Mouse (Mus musculus) limb, embryonic 15.5 days (tissue): Measurements from ENCODE around the gene Neurl1a. TPM values are rescaled to one million over a fixed set of nuclear protein-coding genes. Genes with fewer than 3 reads are reported as not detected.

Source experiments
- ATAC-seq: fragments of 200-750 bp; cut with Nextera tagmentation; 2 replicates; pipeline ENCODE4 v1.8.0; 2017; ENCODE audit warnings: low read depth, moderate TSS enrichment; ENCODE audit not compliant: insufficient number of reproducible peaks, low FRiP score, low TSS enrichment
- H3K27ac ChIP-seq: fragments of 300-500 bp; sonication (generic); 2 replicates; pipeline ENCODE4 v1.5.1; 2015; ENCODE audit warnings: moderate library complexity, mild to moderate bottlenecking, inconsistent platforms
- H3K27me3 ChIP-seq: fragments of 300-500 bp; sonication (generic); 2 replicates; pipeline ENCODE4 v1.6.1; 2015; ENCODE audit warnings: inconsistent platforms
- H3K36me3 ChIP-seq: fragments of 300-500 bp; sonication (generic); 2 replicates; pipeline ENCODE4 v1.6.1; 2015; ENCODE audit warnings: inconsistent platforms
- H3K4me1 ChIP-seq: fragments of 300-500 bp; sonication (generic); 2 replicates; pipeline ENCODE4 v1.6.1; 2015; ENCODE audit warnings: inconsistent platforms
- H3K4me2 ChIP-seq: fragments of 300-500 bp; sonication (generic); 2 replicates; pipeline ENCODE4 v1.6.1; 2015; ENCODE audit warnings: mild to moderate bottlenecking, inconsistent platforms
- H3K4me3 ChIP-seq: fragments of 300-500 bp; sonication (generic); 2 replicates; pipeline ENCODE4 v1.5.1; 2015; ENCODE audit warnings: mild to moderate bottlenecking, inconsistent platforms
- H3K9ac ChIP-seq: fragments of 300-500 bp; sonication (generic); 2 replicates; pipeline ENCODE4 v1.6.1; 2015; ENCODE audit warnings: inconsistent platforms
- H3K9me3 ChIP-seq: fragments of 300-500 bp; sonication (generic); 2 replicates; pipeline ENCODE4 v1.6.1; 2016; ENCODE audit warnings: inconsistent platforms
- WGBS: fragments of 180-500 bp; shearing (Covaris S2); methylation state at CpG from one replicate; pipeline ENCODE4 v1.1.7; 2015; 5-methylcytosine and 5-hydroxymethylcytosine counted together
- polyA plus RNA-seq: library from polyadenylated mRNA; unstranded; fragments of >200 nt; fragmentation: Nextera tagmentation; extraction: Ambion mirVana; gene quantifications from 2 replicates; pipeline ENCODE4 v1.2.1, GENCODE M21; 2015

The Neurl1a gene
- polyA plus RNA-seq, 1 experiment from 2014 or later: 6.2 TPM

GRCm38 (mm10) chr19:47279788-47280532, 101.3 kb downstream of the Neurl1a start:
- Histone ChIP-seq H3K27me3 (no peaks in the 10 kb centered on the region), H3K36me3 (peaks cover 88% of the 10 kb centered on the region), H3K9ac (no peak overlapping the region), H3K9me3 (no peaks in the 10 kb centered on the region), H3K4me1 (peaks cover 47% of the 10 kb centered on the region), H3K4me2 (no peak overlapping the region; the same call in 1 of the 2 replicates), H3K27ac (peak overlapping the region; percentile 89), H3K4me3 (no peak overlapping the region)
- 53% methylated on average over 15 of the region's 15 CpGs for WGBS
- peak; percentile 65 for ATAC-seq

- H3K4me1 ChIP-seq: peaks cover 47% of the 10 kb centered on the region
- H3K4me3 ChIP-seq: no peak overlapping the region
- no peaks in the 10 kb centered on the region for H3K27me3 ChIP-seq
- no peak overlapping the region for H3K9ac ChIP-seq
- H3K27ac ChIP-seq: peak overlapping the region; percentile 89
- H3K4me2 ChIP-seq: no peak overlapping the region
- H3K9me3 ChIP-seq: no peaks in the 10 kb centered on the region
- 69% methylated on average over 9 of the region's 9 CpGs for WGBS
- peaks cover 89% of the 10 kb centered on the region for H3K36me3 ChIP-seq
- ATAC-seq: 0 out of 2 replicates have a peak, but pooled peaks have one; percentile 16
Measured at GRCm38 (mm10) chr19:47280894-47281293, 102.3 kb downstream of the Neurl1a start.

DNA sequence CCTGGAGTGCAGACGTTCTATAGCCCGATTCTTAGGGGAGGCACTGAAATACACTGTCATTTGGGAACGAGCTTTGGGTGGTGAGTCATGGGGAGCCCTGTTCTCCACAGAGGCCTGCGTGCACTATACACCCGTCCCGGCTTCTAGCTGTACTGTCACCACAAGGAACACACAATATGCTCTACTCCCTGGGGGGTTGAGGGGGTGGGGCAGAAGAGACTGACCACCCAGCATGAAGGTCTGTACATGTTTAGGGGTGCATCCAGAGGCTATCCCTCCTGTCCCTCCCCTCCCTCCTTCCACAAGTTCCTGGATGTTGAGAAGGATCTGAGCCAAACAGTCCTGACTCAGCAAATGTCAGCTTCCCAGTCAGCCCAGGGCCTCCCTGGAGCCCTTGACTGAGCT, 103.4 kb downstream of the Neurl1a start:
- H3K4me3 ChIP-seq: no peak overlapping the region
- H3K9ac ChIP-seq: no peak overlapping the region
- H3K27ac ChIP-seq: peak overlapping the region; percentile 89; the same call in 1 of the 2 replicates
- 71% methylated on average over 6 of the region's 6 CpGs for WGBS
- H3K36me3 ChIP-seq: peaks cover 89% of the 10 kb centered on the region
- no peak overlapping the region for H3K4me2 ChIP-seq
- H3K9me3 ChIP-seq: no peaks in the 10 kb centered on the region
- peaks cover 47% of the 10 kb centered on the region for H3K4me1 ChIP-seq
- no peaks in the 10 kb centered on the region for H3K27me3 ChIP-seq
- ATAC-seq: no peak

GRCm38 (mm10) chr19:47282688-47283215, 104.1 kb downstream of the Neurl1a start:
- Histone ChIP-seq H3K9ac (no peak overlapping the region), H3K4me1 (peaks cover 46% of the 10 kb centered on the region), H3K9me3 (no peaks in the 10 kb centered on the region), H3K4me3 (no peak overlapping the region), H3K36me3 (peaks cover 87% of the 10 kb centered on the region), H3K27ac (peak overlapping the region; percentile 89; the same call in 1 of the 2 replicates), H3K27me3 (no peaks in the 10 kb centered on the region), H3K4me2 (no peak overlapping the region)
- no peak for ATAC-seq
- 95% methylated on average over 17 of the region's 17 CpGs for WGBS

DNA sequence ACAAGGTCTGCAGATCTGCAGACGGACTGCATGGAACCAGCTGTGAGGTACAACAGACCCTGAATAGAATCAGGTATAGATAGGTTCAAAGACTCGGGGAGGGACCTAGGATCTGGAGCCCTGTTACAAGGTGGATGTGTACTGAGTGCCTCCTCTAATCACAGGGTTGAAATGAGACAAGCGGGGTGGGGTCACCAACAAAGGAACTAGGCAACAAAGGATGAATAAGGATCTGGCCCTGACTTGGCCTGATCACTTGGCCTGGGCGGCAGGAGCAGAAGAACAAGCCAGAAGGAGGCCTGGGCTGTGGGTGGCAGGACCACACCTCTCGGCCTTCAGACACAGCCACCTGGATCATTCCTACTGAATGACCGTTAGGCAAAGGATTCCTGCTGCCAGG, 107.0 kb downstream of the Neurl1a start:
- no peaks in the 10 kb centered on the region for H3K9me3 ChIP-seq
- H3K36me3 ChIP-seq: peaks cover 95% of the 10 kb centered on the region
- 90% methylated on average over 6 of the region's 6 CpGs for WGBS
- no peak for ATAC-seq
- H3K4me1 ChIP-seq: peaks cover 24% of the 10 kb centered on the region
- H3K9ac ChIP-seq: no peak overlapping the region
- no peak overlapping the region for H3K4me3 ChIP-seq
- H3K4me2 ChIP-seq: no peak overlapping the region
- no peak overlapping the region for H3K27ac ChIP-seq
- H3K27me3 ChIP-seq: no peaks in the 10 kb centered on the region

- Histone ChIP-seq H3K27me3 (no peaks in the 10 kb centered on the region), H3K4me2 (no peak overlapping the region), H3K9ac (no peak overlapping the region), H3K4me3 (no peak overlapping the region), H3K27ac (no peak overlapping the region), H3K4me1 (peaks cover 25% of the 10 kb centered on the region), H3K9me3 (no peaks in the 10 kb centered on the region), H3K36me3 (peaks cover 86% of the 10 kb centered on the region)
- ATAC-seq: no peak
- WGBS: 83% methylated on average over 17 of the region's 17 CpGs
Measured at GRCm38 (mm10) chr19:47286886-47287450, 108.3 kb downstream of the Neurl1a start.

DNA sequence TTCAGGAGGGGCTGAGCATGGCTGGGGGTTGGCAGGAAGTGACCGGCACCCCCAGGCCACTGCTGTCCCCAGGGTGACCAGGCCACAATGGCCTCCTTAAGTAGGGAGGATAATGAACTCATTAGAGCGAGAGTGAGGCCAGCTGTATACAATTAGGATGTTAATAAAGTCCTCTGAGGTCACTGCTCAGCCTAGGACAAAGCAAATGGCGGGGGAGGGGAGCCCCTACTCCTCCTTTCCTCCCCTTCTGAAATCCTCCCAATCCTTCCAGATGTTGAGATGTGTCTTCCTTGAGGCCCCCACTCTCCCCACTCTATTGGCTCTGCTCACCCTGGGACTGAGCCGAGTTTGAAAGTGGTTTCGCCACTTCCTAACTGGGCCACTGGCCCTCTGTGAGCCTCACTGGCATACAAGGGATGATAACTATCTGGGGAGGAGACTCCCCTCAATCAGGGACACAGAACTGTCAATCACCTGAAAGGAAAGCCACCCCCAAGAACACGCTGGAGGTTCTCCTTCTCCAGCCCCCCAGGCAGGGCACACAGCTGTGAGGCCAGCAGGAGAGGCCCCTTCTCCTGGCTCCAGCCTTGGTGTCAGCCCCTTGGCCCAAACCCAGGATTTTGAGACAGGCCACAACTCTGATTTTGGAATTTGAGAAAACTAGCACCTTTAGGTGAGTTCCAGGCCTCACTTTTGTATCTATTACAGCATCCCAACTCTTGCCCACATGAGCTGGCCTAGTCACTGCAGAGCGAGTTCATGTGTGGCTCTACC, 112.9 kb downstream of the Neurl1a start:
- no peak overlapping the region for H3K4me3 ChIP-seq
- peaks cover 55% of the 10 kb centered on the region for H3K36me3 ChIP-seq
- H3K9me3 ChIP-seq: no peaks in the 10 kb centered on the region
- H3K9ac ChIP-seq: no peak overlapping the region
- H3K4me2 ChIP-seq: no peak overlapping the region
- H3K27ac ChIP-seq: peak overlapping the region; percentile 81
- no peak for ATAC-seq
- 35% methylated on average over 7 of the region's 7 CpGs for WGBS
- H3K27me3 ChIP-seq: no peaks in the 10 kb centered on the region
- peaks cover 43% of the 10 kb centered on the region for H3K4me1 ChIP-seq

DNA sequence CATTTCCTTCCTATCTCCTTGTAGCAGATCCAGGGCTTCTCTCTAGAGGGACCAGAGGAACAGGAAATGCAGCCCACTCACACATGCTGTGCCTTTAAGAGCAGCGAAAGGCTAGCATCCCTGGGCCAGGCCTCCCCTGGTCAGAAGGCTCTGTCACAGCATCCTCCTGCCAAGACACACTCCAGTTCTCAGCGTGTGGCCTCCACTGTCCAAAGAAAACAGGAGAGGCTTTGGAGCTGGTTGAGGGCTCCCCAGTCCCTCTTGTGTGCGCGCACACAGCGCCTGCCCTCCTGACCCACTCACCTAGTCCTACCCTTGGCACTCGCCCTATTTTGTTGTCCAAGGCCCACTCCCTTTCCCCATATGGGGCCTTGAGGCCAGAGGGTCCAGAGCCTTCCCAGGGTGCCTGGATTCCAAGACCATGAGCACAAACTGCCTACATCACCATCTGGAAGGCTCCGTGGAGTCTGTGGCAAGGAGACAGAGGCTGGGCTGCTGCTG, 113.9 kb downstream of the Neurl1a start:
- ATAC-seq: 0 out of 2 replicates have a peak, but pooled peaks have one; percentile 12
- Histone ChIP-seq H3K4me3 (no peak overlapping the region), H3K36me3 (peaks cover 54% of the 10 kb centered on the region), H3K4me2 (no peak overlapping the region), H3K27ac (peak overlapping the region; percentile 81), H3K27me3 (no peaks in the 10 kb centered on the region), H3K9ac (no peak overlapping the region), H3K4me1 (peaks cover 52% of the 10 kb centered on the region), H3K9me3 (no peaks in the 10 kb centered on the region)
- WGBS: 39% methylated on average over 7 of the region's 7 CpGs

DNA sequence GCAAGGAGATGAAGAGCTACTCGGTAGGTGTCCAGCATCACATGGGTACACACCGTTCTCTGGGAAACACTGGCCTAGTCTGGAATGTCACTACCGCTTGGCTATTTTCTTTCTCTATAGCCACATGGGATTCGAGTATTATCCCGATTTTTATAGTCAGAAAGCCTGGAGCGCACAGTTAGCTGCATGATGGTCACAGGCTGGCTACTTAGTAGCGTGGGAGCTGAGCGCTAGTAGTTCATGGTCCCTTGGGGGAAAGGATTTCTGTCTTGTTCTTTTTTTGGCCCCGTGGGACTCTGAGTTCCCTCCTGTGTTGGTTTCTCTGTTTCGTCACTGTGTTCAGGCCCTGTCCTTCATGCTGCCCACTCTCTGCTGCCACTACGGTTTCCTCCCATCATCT, 119.5 kb downstream of the Neurl1a start:
- Histone ChIP-seq H3K27ac (peak overlapping the region; percentile 63; the same call in 1 of the 2 replicates), H3K36me3 (peaks cover 35% of the 10 kb centered on the region), H3K4me3 (no peak overlapping the region), H3K9me3 (no peaks in the 10 kb centered on the region), H3K4me1 (peaks cover 74% of the 10 kb centered on the region), H3K4me2 (no peak overlapping the region), H3K27me3 (no peaks in the 10 kb centered on the region), H3K9ac (no peak overlapping the region)
- 70% methylated on average over 11 of the region's 11 CpGs for WGBS
- no peak for ATAC-seq

DNA sequence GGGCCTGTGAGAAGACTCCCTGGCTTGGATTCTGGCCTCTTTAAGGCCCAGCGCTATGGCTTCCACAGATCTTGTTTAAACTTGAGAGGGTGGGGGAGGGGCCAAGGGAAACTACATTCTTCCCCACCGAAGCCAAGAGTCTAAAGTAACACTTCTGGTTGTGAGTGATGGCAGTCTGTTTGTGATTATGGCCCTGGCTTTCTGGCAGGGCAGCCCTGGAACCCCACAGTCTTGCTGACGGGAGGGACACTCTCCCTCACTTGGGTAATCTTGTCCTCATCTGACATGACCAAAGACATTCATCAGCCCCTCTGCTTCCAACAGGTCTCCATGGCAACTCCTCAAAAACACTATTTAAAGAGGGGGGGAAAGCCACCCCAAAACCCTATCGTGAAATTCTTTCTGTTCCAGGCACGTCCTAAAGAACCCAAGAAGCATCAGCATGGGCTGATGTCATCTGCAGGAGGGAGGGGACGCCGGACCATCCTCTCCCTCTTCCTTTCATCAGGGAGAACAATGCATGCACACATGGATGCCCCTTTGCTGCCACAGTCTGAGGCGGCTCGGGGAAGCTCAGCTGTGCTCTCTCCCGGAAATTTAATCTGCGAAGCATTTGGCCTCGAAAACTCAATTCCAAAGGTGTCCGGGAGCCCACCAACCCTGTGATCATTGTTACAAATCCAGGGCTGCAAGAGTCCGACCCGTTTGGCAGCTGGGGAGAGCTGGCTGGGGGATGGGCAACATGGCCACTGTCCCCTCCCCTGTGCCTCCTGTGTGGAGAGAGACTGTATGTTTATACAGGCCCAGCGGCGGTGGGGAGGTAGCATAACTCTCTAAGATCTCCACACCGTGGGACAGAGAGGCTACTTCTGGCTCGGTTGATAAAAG, 122.9 kb downstream of the Neurl1a start:
- peaks cover 49% of the 10 kb centered on the region for H3K36me3 ChIP-seq

More for the DNA sequence above, 122.9 kb downstream of the Neurl1a start:
- H3K27ac ChIP-seq: peak overlapping the region; percentile 76
- H3K9ac ChIP-seq: no peak overlapping the region
- peak; percentile 32; the same call in 1 of the 2 replicates for ATAC-seq
- H3K4me3 ChIP-seq: no peak overlapping the region
- H3K4me2 ChIP-seq: peak overlapping the region; percentile 15; the same call in 1 of the 2 replicates
- WGBS: 12% methylated on average over 19 of the region's 19 CpGs
- no peaks in the 10 kb centered on the region for H3K9me3 ChIP-seq
- no peaks in the 10 kb centered on the region for H3K27me3 ChIP-seq
- H3K4me1 ChIP-seq: peaks cover 82% of the 10 kb centered on the region
